Mouse (Mus musculus): ENCODE data around the gene Ubtd1.

- no peak for TF ChIP-seq GATA1 (IDR thresholded peaks at IDR 0.05; ENCODE audit: borderline replicate concordance, low read length)
- TF ChIP-seq FLI1 (IDR thresholded peaks at IDR 0.05; ENCODE audit: low read length) = no peak
Measured at GRCm38 (mm10) chr19:42016840-42017239, 35.3 kb downstream of the Ubtd1 start.
